Mouse (Mus musculus): ENCODE measurements around the gene Tmem88. TPM values are rescaled to one million over a fixed set of nuclear protein-coding genes. Genes with fewer than 3 reads are reported as not detected.

The Tmem88 gene
- polyA plus RNA-seq, 1 experiment from 2014 or later: 46.7 TPM

DNA sequence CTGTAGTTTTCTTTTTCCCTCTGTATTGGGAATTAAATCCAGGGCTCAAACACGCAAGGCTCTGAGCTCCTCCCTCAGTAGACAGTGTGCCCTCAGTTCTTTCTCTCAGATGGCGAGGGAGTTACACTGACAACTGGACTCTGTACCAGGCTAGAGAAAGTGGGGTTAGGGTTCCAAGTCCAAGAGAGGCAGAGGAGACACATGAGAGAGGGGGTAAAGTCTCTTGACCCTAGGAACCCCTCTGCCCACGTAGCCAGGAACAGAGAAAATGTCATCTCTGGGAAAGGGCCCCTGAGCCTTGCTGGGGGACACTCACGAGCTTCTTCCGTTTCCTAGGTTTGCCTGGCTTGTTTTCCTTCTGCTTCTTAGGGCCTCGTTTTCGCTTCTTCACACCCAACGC is 33.7 kb downstream of the Tmem88 start:
- 53% methylated on average over 8 of the region's 8 CpGs for WGBS
- H3K9ac ChIP-seq (ENCODE audit: low read length): peak overlapping the region; percentile 34
- no peak for ATAC-seq (ENCODE audit: insufficient number of reproducible peaks, insufficient read depth, low FRiP score, low read depth)

DNA sequence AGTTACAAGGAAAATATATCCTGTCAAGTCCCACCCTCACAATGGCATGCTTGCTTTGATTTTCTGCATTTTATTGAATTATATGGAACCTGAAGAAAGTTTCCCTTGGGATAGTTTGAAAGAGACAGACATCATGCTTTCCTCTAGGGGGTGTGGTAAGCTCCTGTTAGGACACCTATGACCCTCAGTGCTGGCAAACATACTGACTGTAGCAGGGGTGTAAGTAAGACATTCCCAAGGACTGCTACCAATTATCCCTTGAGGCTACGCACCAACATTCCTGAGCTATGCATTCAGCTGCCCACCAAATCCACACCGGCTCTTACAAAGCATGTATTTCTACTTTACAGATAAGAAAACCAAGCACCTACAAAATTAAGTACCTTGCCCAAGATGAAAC is 35.6 kb downstream of the Tmem88 start:
- Histone ChIP-seq H3K9me3 (ENCODE audit: control insufficient read depth, low read length) (no peaks in the 10 kb centered on the region), H3K4me3 (ENCODE audit: control insufficient read depth in 1 of 2, insufficient read depth in 1 of 2, low read depth in 1 of 2, low read length in 2 of 2) (no peak overlapping the region), H3K36me3 (ENCODE audit: control insufficient read depth, insufficient read depth, low read length) (peaks cover 64% of the 10 kb centered on the region), H3K9ac (ENCODE audit: low read length) (no peak overlapping the region), H3K4me1 (ENCODE audit: control insufficient read depth in 2 of 2, insufficient read depth in 2 of 2, low read length in 2 of 2) (peaks cover 24 to 25% of the 10 kb centered on the region in 2 experiments), H3K4me2 (ENCODE audit: low read length) (no peak overlapping the region), H3K27ac (replicated peaks in 1 of 2; ENCODE audit: control insufficient read depth in 1 of 2, insufficient read depth in 1 of 2, low read depth in 2 of 2, low read length in 2 of 2) (no peak overlapping the region), H3K27me3 (ENCODE audit: control insufficient read depth, insufficient read depth, low read length) (no peaks in the 10 kb centered on the region)
- 82% methylated on average over 2 of the region's 2 CpGs for WGBS
- ATAC-seq (ENCODE audit: insufficient number of reproducible peaks, insufficient read depth, low FRiP score, low read depth): no peak

More for the DNA sequence above, 33.7 kb downstream of the Tmem88 start:
- Histone ChIP-seq H3K27me3 (ENCODE audit: control insufficient read depth, insufficient read depth, low read length) (no peaks in the 10 kb centered on the region), H3K4me1 (ENCODE audit: control insufficient read depth in 2 of 2, insufficient read depth in 2 of 2, low read length in 2 of 2) (peaks cover 28 to 32% of the 10 kb centered on the region in 2 experiments), H3K9me3 (ENCODE audit: control insufficient read depth, low read length) (no peaks in the 10 kb centered on the region), H3K4me3 (ENCODE audit: control insufficient read depth in 1 of 2, insufficient read depth in 1 of 2, low read depth in 1 of 2, low read length in 2 of 2) (no peak overlapping the region), H3K36me3 (ENCODE audit: control insufficient read depth, insufficient read depth, low read length) (peaks cover 45% of the 10 kb centered on the region), H3K4me2 (ENCODE audit: low read length) (peak overlapping the region; percentile 93), H3K27ac (replicated peaks in 1 of 2; ENCODE audit: control insufficient read depth in 1 of 2, insufficient read depth in 1 of 2, low read depth in 2 of 2, low read length in 2 of 2) (peak overlapping the region in 1 of 2 experiments; percentile 97; a peak in 1 of 4 replicates)

DNA sequence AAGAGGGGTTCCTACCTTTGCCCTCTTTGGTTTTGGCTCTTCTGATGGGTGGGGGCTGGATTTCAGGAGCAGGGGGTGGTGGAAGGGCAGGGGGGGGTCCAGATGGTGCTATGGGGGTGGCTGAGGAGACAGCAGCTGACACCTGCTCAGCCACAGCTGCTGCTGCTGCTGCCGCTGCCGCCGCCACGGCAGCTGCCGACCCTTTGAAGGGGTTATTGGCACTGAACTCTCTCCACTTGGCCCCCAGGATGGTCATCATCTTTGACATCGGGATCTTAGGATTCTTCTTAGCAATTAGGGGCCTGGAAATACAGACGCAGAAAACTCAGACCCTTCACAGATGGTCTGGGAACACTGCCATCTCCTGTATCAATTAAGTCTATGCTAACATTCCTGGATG is 36.0 kb downstream of the Tmem88 start:
- H3K4me3 ChIP-seq (ENCODE audit: control insufficient read depth in 1 of 2, insufficient read depth in 1 of 2, low read depth in 1 of 2, low read length in 2 of 2): no peak overlapping the region
- 82% methylated on average over 7 of the region's 7 CpGs for WGBS
- no peak overlapping the region for H3K27ac ChIP-seq (replicated peaks in 1 of 2; ENCODE audit: control insufficient read depth in 1 of 2, insufficient read depth in 1 of 2, low read depth in 2 of 2, low read length in 2 of 2)
- H3K4me2 ChIP-seq (ENCODE audit: low read length): no peak overlapping the region
- H3K4me1 ChIP-seq (ENCODE audit: control insufficient read depth in 2 of 2, insufficient read depth in 2 of 2, low read length in 2 of 2): peaks cover 20% of the 10 kb centered on the region in 2 experiments
- no peaks in the 10 kb centered on the region for H3K27me3 ChIP-seq (ENCODE audit: control insufficient read depth, insufficient read depth, low read length)
- no peak overlapping the region for H3K9ac ChIP-seq (ENCODE audit: low read length)
- peaks cover 69% of the 10 kb centered on the region for H3K36me3 ChIP-seq (ENCODE audit: control insufficient read depth, insufficient read depth, low read length)
- H3K9me3 ChIP-seq (ENCODE audit: control insufficient read depth, low read length): no peaks in the 10 kb centered on the region
- no peak for ATAC-seq (ENCODE audit: insufficient number of reproducible peaks, insufficient read depth, low FRiP score, low read depth)

GRCm38 (mm10) chr11:69357690-69358089 is 40.3 kb downstream of the Tmem88 start:
- Histone ChIP-seq H3K4me1 (ENCODE audit: control insufficient read depth in 2 of 2, insufficient read depth in 2 of 2, low read length in 2 of 2) (no peaks in the 10 kb centered on the region), H3K36me3 (ENCODE audit: control insufficient read depth, insufficient read depth, low read length) (peaks cover 97% of the 10 kb centered on the region), H3K9me3 (ENCODE audit: control insufficient read depth, low read length) (no peaks in the 10 kb centered on the region), H3K9ac (ENCODE audit: low read length) (no peak overlapping the region), H3K4me3 (ENCODE audit: control insufficient read depth in 1 of 2, insufficient read depth in 1 of 2, low read depth in 1 of 2, low read length in 2 of 2) (no peak overlapping the region), H3K4me2 (ENCODE audit: low read length) (no peak overlapping the region), H3K27me3 (ENCODE audit: control insufficient read depth, insufficient read depth, low read length) (no peaks in the 10 kb centered on the region), H3K27ac (replicated peaks in 1 of 2; ENCODE audit: control insufficient read depth in 1 of 2, insufficient read depth in 1 of 2, low read depth in 2 of 2, low read length in 2 of 2) (no peak overlapping the region)
- 88% methylated on average over 12 of the region's 12 CpGs for WGBS
- no peak for ATAC-seq (ENCODE audit: insufficient number of reproducible peaks, insufficient read depth, low FRiP score, low read depth)

DNA sequence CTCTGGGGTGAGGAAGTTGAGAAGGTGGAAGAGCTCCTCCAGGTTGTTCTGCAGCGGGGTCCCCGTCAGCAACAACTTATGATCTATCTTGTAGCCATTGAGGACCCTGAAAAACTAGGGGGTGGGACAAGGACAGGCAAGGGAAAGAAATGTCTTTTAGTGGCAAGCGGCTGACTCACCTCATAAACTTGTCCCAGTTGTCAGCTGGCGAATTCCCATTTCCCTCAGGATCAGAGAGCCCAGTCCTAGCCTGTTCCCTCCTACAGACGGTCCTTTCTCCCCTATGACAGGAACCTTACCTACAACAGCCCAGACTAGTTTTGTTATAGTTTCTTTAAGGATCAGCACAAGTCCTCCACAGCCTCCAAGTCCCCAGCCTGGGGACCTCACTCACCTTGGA is 41.5 kb downstream of the Tmem88 start:
- Histone ChIP-seq H3K27ac (replicated peaks in 1 of 2; ENCODE audit: control insufficient read depth in 1 of 2, insufficient read depth in 1 of 2, low read depth in 2 of 2, low read length in 2 of 2) (no peak overlapping the region), H3K27me3 (ENCODE audit: control insufficient read depth, insufficient read depth, low read length) (no peaks in the 10 kb centered on the region), H3K4me1 (ENCODE audit: control insufficient read depth in 2 of 2, insufficient read depth in 2 of 2, low read length in 2 of 2) (no peaks in the 10 kb centered on the region), H3K36me3 (ENCODE audit: control insufficient read depth, insufficient read depth, low read length) (peaks cover 99% of the 10 kb centered on the region), H3K4me2 (ENCODE audit: low read length) (no peak overlapping the region), H3K9me3 (ENCODE audit: control insufficient read depth, low read length) (no peaks in the 10 kb centered on the region), H3K9ac (ENCODE audit: low read length) (no peak overlapping the region), H3K4me3 (ENCODE audit: control insufficient read depth in 1 of 2, insufficient read depth in 1 of 2, low read depth in 1 of 2, low read length in 2 of 2) (no peak overlapping the region)
- 87% methylated on average over 5 of the region's 5 CpGs for WGBS
- no peak for ATAC-seq (ENCODE audit: insufficient number of reproducible peaks, insufficient read depth, low FRiP score, low read depth)

Other genes with a start within 250 kb of the Tmem88 start
- not detected in 2 replicates for gene Alox12b, start 241.2 kb downstream of the Tmem88 start, polyA plus RNA-seq (2014; fragmentation: Nextera tagmentation; extraction: Ambion mirVana)
- gene Alox8, start 200.4 kb downstream of the Tmem88 start, polyA plus RNA-seq (2014; fragmentation: Nextera tagmentation; extraction: Ambion mirVana): 1.3 and 2.7 TPM in 2 replicates
- 0.08 and 0.12 TPM in 2 replicates for gene Gucy2e, start 161.2 kb downstream of the Tmem88 start, polyA plus RNA-seq (2014; fragmentation: Nextera tagmentation; extraction: Ambion mirVana)
- 8.6 and 8.9 TPM in 2 replicates for gene Cntrob, start 74.5 kb downstream of the Tmem88 start, polyA plus RNA-seq (2014; fragmentation: Nextera tagmentation; extraction: Ambion mirVana)
- gene Trappc1, start 74.3 kb downstream of the Tmem88 start, polyA plus RNA-seq (2014; fragmentation: Nextera tagmentation; extraction: Ambion mirVana): 181 and 195 TPM in 2 replicates
- 0.62 and 0.84 TPM in 2 replicates for gene Kcnab3, start 72.0 kb downstream of the Tmem88 start, polyA plus RNA-seq (2014; fragmentation: Nextera tagmentation; extraction: Ambion mirVana)
- 6.6 and 7.3 TPM in 2 replicates for gene Rnf227, start 57.8 kb downstream of the Tmem88 start, polyA plus RNA-seq (2014; fragmentation: Nextera tagmentation; extraction: Ambion mirVana)
- gene Chd3, start 28.8 kb downstream of the Tmem88 start, polyA plus RNA-seq (2014; fragmentation: Nextera tagmentation; extraction: Ambion mirVana): 16.5 TPM in 2 replicates
- gene Naa38, start 2.7 kb downstream of the Tmem88 start, polyA plus RNA-seq (2014; fragmentation: Nextera tagmentation; extraction: Ambion mirVana): 158 and 174 TPM in 2 replicates
- 19.9 and 22.1 TPM in 2 replicates for gene Cyb5d1, start 2.6 kb downstream of the Tmem88 start, polyA plus RNA-seq (2014; fragmentation: Nextera tagmentation; extraction: Ambion mirVana)
- 18.0 and 22.0 TPM in 2 replicates for gene Kdm6b, start 15.4 kb upstream of the Tmem88 start, polyA plus RNA-seq (2014; fragmentation: Nextera tagmentation; extraction: Ambion mirVana)
- 0.13 and 0.36 TPM in 2 replicates for gene Dnah2, start 150.9 kb upstream of the Tmem88 start, polyA plus RNA-seq (2014; fragmentation: Nextera tagmentation; extraction: Ambion mirVana)
- gene Efnb3, start 162.0 kb upstream of the Tmem88 start, polyA plus RNA-seq (2014; fragmentation: Nextera tagmentation; extraction: Ambion mirVana): 14.2 and 20.4 TPM in 2 replicates
- 11.1 and 14.3 TPM in 2 replicates for gene Wrap53, start 182.0 kb upstream of the Tmem88 start, polyA plus RNA-seq (2014; fragmentation: Nextera tagmentation; extraction: Ambion mirVana)
- 71.2 and 71.9 TPM in 2 replicates for gene Trp53, start 182.1 kb upstream of the Tmem88 start, polyA plus RNA-seq (2014; fragmentation: Nextera tagmentation; extraction: Ambion mirVana)
- 31.5 and 33.8 TPM in 2 replicates for gene Atp1b2, start 207.7 kb upstream of the Tmem88 start, polyA plus RNA-seq (2014; fragmentation: Nextera tagmentation; extraction: Ambion mirVana)
- gene Shbg, start 219.7 kb upstream of the Tmem88 start, polyA plus RNA-seq (2014; fragmentation: Nextera tagmentation; extraction: Ambion mirVana): not detected in 2 replicates
- 16.2 and 17.9 TPM in 2 replicates for gene Sat2, start 223.8 kb upstream of the Tmem88 start, polyA plus RNA-seq (2014; fragmentation: Nextera tagmentation; extraction: Ambion mirVana)
- gene Fxr2, start 234.8 kb upstream of the Tmem88 start, polyA plus RNA-seq (2014; fragmentation: Nextera tagmentation; extraction: Ambion mirVana): 24.2 and 25.8 TPM in 2 replicates